Mouse (Mus musculus) CD4-positive helper T cell, adult 2 months (primary cell): ENCODE measurements around the gene Msh4.
"Not testable (repeated sequence)": the region's sequence is repeated elsewhere in the genome, so short reads cannot be mapped to it uniquely, and the experiment has no call there.

ENCODE experiments used
- DNase-seq: peaks from one replicate; pipeline ENCODE4 v3.0.0-alpha.2; 2012; ENCODE audit warnings: low read depth, missing footprints, low spot score

Gene Msh4

DNA sequence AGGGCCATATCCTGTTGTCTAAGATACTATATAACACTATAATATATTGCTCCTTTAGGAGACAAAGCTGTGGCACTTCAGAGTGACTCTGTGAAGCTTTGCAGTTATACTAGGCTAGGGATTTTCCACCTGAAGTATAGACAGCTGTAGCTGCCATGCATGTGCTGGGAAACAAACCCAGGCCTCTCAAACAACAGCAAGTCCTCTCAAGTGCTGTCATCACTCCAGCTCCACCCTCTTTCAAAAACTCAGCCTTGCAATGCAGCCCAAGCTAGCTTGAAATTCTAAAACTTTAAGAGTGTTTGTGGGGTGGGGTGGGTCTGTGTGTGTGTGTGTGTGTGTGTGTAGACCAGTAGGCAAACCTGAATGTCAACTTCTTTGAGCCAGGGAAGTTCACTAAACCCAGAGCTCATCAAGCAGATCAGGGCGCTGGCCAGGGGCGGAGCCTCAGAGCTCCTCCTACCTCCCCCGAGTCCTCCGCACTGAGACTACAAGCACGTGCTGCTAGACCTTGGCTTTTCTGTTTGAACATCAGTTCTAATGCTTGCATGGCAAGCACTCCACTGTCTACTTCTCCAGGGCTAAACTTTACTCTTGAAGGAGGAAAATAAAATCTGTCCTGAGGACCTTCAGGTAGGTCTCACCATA, 56.4 kb downstream of the Msh4 start:
- peak; percentile 23 for DNase-seq

DNA sequence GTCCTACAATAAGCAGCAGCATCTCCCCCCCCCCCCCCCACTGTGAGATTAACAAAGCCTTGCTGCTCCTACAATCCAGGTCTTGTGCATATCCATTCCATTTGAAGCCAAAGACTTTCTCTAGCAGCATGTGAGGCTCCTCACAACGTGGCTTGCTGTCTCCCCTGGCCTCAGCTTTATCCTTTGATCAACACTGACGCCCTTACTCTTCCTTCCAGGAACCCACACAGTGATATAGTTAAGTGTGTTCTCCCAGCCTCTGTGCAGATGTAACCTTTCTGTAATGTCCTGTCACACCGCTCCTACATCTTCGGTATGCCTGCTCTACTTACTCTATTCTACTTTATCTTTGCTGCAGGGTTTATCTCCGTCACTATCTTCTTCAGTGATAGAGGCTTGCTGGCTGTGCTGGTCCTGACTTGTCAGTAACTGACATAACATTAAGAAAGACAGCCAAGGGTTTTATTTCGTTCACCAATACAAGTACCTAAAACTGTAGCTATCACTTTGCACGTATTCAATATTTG, 58.7 kb downstream of the Msh4 start:
- DNase-seq, result no peak

- DNase-seq, result no peak
Measured at GRCm38 (mm10) chr3:153846109-153846508, 59.8 kb downstream of the Msh4 start.

DNA sequence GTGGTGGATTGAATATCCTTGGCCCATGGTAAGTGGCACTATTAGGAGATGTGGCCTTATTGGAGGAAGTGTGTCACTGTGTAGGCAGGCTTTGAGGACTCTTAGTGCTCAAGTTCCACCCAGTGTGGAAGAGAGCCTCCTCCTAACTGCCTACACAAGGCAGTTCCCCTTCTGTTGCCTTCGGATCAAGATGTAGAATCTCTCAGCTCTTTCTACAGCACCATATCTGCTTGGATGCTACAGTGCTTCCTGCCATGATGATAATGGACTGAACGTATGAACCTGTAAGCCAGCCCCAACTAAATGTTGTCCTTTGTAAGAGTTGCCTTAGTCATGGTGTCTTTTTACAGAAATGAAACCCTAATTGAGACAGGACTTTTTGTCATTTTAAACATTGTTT, 60.4 kb downstream of the Msh4 start:
- DNase-seq, result no peak

GRCm38 (mm10) chr3:153844757-153845156, 61.2 kb downstream of the Msh4 start:
- DNase-seq, result no peak

DNA sequence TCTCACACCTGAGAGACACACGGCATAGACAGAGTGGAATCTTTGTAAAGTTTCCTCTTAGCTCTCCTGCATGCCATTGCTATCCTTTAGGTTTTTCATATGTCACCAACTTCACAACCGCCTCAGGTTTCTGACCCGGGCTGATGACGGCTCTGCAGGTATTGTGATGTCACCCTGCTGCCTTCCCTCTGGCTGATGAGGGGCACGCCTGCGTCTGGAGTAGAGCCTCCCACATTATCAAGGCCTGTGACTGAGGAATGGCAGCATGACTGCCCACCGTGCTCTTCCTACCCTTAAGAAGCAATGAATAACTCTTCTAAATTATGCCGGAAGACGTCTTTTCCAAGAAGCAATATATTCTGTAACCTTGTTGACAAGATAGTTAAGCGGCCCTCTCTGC, 61.9 kb downstream of the Msh4 start, which contains the start of gene Asb17:
Gene Asb17, plus strand, starts transcription at position 180 of the 400 bp plus-strand sequence.
- no peak for DNase-seq

DNA sequence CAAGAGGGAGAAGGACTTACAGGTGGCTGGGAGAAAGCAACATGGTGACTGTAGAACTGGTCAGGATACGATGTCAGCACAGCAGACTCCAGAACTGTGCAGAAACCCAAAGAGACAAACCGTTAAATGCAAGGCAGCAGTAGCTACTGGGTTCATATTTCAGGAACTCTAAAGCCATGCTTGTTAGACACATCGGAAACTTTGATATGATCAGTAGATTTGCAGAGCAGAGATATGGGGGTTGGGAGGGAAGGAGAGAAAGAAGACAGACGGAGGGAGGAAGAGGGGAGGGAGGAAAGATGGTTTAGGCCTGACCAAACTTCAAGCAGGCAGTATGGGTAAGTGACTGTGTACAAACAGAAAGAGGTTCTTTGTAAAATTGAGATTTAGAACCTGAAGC, 68.3 kb downstream of the Msh4 start:
- no peak for DNase-seq

DNA sequence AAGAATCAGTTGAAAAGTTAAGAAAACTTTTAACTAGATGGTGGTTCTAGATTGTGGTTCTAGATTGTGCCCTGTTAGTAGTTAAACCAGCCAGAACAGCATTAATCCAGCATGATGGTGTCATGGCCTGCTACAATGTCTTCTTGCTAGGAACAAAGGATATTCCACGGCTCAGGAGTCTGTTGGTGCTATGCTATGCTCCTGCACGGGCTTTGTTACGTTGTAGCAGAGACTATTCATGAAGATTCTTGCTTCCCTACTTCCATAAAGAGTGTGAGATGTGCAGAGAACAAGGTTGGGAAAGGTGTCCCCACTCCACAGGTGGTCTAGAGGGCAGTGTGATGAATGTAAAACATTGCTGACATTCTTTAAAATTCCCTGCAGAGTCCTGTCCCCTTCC, 69.6 kb downstream of the Msh4 start:
- no peak for DNase-seq

- peak; percentile 58 for DNase-seq
Measured at GRCm38 (mm10) chr3:153835455-153836086, 70.4 kb downstream of the Msh4 start.

GRCm38 (mm10) chr3:153834071-153834470, 71.9 kb downstream of the Msh4 start:
- no peak for DNase-seq

DNA sequence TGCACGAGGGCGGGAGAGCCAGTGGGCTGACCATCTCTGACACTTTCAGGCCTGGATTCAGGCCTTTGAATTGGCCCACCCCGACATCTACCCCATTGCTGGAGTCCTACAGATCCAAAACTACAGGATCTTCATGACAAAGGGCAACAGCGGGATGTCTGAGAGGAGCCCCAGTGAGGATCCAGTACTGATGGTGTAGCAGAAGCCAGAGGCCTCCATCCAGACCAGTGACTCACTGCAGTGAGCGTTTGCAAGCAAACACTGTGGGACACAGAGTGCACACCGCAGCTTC, 73.3 kb downstream of the Msh4 start:
- no peak for DNase-seq

DNA sequence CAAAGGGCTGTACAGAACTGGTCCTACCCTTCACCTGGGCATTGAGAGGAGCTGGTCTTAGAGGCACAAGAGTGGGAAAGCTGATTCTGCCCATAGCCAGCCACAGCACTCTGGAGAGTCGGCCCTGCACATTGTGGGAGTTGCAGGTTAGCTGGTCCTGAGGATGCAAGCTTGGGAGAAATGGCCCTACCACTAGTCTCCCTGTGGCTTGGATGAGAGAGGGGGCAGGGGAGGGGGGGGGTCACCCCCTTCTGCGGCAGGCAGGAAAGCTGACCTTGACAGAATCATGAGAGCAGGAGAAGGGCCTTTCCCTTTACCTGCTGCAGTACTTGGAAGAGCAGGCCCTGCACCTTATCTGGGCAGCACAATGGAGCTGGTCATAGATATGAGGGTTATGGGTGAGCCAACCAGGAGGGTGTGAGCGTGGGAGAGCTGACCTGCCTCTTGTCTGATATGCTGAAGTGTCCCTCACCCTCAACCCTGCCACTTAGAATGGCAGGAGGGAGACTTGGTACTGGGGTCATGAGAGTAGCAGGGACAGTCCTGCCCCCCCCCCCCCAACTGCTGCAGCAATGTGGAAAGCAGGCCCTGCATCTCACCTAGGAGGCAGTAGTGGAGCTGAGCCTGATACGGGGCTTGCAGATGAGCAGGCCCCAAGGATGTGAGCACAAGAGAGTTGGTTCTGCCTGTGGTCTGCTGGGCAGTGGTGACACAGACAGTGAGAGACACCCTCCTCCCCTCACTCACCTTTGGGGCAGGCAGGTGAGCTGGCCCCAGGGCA, 73.9 kb downstream of the Msh4 start:
- no peak for DNase-seq

DNA sequence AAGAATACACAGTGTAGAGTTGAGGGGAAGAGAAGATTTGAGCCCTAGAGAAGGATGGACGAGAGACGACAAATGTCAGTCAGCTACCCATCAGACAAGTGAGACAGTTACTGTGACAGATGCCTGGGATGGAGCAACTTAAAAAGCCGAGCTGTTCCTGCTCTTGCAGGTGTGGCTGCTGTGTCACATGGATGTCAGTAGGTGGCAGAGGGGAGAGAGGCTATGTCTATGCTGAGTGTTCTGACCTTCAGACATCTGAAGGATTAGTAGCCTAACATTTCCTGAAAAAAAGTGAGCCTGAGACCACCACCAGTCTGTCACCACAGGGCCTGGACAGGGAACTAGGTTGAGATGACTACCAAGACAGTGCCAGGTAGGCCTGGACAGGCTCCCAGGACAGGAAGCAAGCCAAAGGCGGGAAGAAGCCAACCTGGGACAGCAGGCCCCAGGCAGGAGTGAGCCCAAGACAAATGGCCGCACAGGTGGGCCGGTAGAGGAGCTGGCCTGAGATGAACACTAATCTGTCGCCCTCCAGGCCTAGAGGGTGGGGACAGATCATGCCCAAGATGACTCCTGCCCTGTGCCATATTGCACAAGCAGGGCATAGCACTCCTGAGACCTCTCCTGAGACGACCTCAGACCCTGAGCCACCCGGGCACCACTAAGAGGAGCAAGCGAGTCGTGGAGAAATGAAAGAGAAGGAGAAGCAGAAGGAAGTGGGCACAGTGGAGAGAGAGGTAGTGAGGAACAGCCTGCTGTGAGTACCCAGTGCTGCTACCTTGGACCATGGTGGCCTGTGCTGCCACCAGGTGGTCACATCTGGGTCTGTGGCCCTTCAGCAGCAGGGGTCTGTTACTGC, 74.7 kb downstream of the Msh4 start:
- no peak for DNase-seq

DNA sequence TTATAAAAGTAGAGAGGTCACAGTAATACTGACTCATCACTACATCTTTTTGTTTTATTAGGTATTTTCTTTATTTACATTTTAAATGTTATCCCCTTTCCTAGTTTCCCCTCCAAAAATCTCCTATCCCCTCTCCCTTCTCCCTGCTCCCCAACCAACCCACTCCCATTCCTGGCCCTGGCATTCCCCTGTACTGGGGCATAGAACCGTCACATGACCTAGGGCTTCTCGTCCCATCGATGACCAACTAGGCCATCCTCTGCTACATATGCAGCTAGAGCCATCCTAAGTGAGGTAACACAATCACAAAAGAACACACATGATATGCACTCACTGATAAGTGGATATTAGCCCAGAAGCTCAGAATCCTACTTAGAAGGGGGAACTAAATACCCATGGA, 76.2 kb downstream of the Msh4 start:
- DNase-seq, result not testable (repeated sequence)

GRCm38 (mm10) chr3:153826616-153827015, 79.3 kb downstream of the Msh4 start:
- no peak for DNase-seq

GRCm38 (mm10) chr3:153825197-153825596, 80.7 kb downstream of the Msh4 start:
- DNase-seq, result no peak

DNA sequence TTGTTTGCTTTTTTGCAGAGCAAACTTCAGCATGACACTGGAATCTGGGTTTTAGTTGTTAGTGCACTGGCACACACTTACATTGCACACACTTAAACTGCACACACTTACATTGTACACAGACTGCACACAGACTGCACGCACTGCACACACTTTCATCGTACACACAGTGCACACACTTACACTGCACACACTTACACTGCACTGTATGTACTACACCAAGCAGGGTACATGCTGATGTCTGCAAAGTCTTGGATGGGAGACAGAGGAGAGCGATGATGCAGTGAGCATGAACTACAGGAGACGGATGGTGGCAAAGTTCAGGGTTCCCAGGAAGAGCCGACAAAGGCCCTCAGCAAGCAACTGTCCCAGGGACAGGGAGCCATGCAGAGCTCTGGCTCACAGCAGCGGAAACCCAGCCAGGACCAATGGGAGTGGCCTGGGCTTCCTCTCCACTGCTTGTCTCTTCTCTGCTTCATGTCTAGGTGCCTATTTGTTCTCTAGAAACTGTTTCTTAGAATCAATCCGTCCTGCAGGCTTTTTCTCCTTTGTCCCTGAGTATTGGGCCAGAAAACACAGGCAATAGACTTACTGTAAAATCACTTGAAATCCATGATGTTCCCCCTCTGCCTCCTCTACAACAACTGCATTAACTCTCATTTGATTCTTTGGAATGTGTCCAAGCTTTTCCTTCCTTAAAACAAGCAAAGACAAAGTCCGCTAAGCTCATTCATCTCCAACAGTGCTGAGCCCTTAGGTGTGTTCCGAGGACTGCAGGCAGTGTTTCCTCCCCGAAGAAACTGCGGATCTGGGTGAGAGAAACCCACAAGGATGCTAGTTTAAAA, 82.0 kb downstream of the Msh4 start:
- no peak for DNase-seq

GRCm38 (mm10) chr3:153819438-153819837, 86.5 kb downstream of the Msh4 start:
- DNase-seq, result no peak

DNA sequence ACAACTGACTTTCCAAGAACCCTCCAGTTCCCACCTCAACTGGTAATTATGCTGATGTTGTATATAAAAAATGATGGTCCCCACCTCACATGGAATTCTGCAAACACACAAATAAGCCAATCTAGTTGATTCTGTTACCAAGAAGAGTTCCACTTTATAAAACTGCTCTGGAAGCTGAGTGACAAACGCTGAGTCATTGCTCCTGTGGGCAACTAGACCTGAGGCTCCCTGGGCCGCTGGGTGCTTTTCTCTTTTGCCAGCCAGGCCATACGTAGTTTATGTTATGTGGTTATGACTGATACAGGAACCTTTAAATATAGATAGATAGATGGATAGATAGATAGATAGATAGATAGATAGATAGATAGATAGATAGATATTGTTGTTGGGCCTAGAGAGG, 87.2 kb downstream of the Msh4 start:
- no peak for DNase-seq

GRCm38 (mm10) chr3:153817376-153817890, 88.5 kb downstream of the Msh4 start:
- no peak for DNase-seq

DNA sequence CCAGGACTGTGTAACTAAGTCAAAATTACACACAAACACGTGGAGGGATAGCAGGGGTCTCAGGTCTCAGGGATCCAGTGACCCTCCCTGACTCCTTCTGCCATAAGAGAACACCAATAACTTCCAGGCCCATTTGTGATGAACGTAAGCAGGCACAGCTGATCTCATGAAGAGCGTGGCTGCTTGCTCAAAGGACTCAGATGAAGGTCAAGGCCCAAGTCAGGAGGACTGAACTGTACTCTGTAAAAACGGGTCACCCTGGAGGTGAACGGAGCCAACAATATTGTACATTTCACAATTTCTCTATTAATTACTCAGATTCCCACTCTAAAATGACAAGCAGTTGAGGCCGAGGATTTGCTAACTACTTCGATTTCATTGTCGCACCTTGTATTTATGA, 91.9 kb downstream of the Msh4 start:
- DNase-seq, result no peak
